Comparison of ENCODE assay signal across 28 mouse cellular contexts in the genomic region with DNA sequence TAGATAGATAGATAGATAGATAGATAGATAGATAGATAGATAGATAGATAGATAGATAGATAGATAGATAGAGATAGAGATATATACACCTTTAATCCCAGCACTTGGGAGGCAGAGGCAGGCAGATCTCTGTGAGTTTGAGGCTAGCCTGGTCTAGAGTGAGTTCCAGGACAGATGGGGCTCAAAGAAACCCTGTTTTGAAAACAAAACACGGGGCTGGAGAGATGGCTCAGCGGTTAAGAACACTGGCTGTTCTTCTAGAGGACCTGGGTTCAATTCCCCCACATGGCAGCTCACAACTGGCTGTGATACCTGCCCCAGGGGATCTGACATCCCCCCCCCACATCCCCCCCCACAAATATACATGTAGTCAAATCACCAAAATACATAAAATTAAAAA. TPM values are rescaled to one million over a fixed set of nuclear protein-coding genes. Genes with fewer than 3 reads are reported as not detected.
"Had no signal": no experiment of that assay in that cellular context is flagged by ENCODE, and none has a peak within 500 bp of the region (broad histone marks: within the 10 kb centered on the region; RNA-seq: fewer than 3 reads in every experiment).

No protein-coding gene starts in this region.

RNA-seq across cellular contexts. Expression of a gene that starts 7.6 kb away (rescaled TPM):
- total RNA-seq: heart, postnatal 10 days; heart, postnatal 25 days; heart, postnatal 36 days; heart, postnatal 4 days; hematopoietic stem cell, adult 5-6 weeks; hindbrain, postnatal 0 days; layer of hippocampus, adult 18-20 months; layer of hippocampus, adult 2 months; layer of hippocampus, adult 8-10 months; layer of hippocampus, postnatal 10 days; layer of hippocampus, postnatal 14 days; layer of hippocampus, postnatal 25 days; layer of hippocampus, postnatal 36 days; left cerebral cortex, adult 18-20 months; left cerebral cortex, adult 2 months; left cerebral cortex, adult 8-10 months had no signal
- polyA plus RNA-seq: heart, embryonic 11.5 days; heart, embryonic 12.5 days; heart, embryonic 13.5 days; heart, embryonic 14.5 days; heart, postnatal 0 days; hindbrain, embryonic 10.5 days; hindbrain, embryonic 11.5 days; hindbrain, embryonic 12.5 days; hindbrain, embryonic 13.5 days; hindbrain, embryonic 14.5 days; hindbrain, embryonic 16.5 days; hindbrain, postnatal 0 days; inflammation-experienced regulatory T-cells, adult 6 months had no signal
